Mouse (Mus musculus) ES-E14 (cell line): Measurements from ENCODE around the gene Krt16. TPM values are rescaled to one million over a fixed set of nuclear protein-coding genes. Genes with fewer than 3 reads are reported as not detected.

Experiments
- DNase-seq: peaks from one replicate; pipeline ENCODE4 v3.0.0-alpha.2; 2013; ENCODE audit warnings: low read depth, low spot score
- H3K27ac ChIP-seq: 2 replicates; pipeline ENCODE4 v1.5.1; 2012; ENCODE audit warnings: low read depth, mild to moderate bottlenecking, low read length, moderate library complexity, mixed read lengths; ENCODE audit not compliant: poor library complexity, insufficient read depth, severe bottlenecking
- H3K36me3 ChIP-seq: 2 replicates; pipeline ENCODE4 v1.6.1; 2012; ENCODE audit warnings: mild to moderate bottlenecking, low read length, moderate library complexity, mixed read lengths; ENCODE audit not compliant: control insufficient read depth, poor library complexity, insufficient read depth, severe bottlenecking
- H3K4me1 ChIP-seq, 2 experiments: fragments of 150-350 bp in 1 of 2; sonication (generic) in 1 of 2; 2 replicates each; pipeline ENCODE4 v1.6.1; 2012; ENCODE audit warnings: low read length in 2 of 2, mild to moderate bottlenecking in 1 of 2, mixed read lengths in 1 of 2; ENCODE audit not compliant: control insufficient read depth in 2 of 2, insufficient read depth in 2 of 2, poor library complexity in 1 of 2
- H3K4me3 ChIP-seq, 2 experiments: fragments of 150-350 bp in 1 of 2; sonication (generic) in 1 of 2; 2 replicates each; pipeline ENCODE4 v1.5.1; 2012; ENCODE audit warnings: low read length in 2 of 2, low read depth in 1 of 2, mild to moderate bottlenecking in 1 of 2, mixed read lengths in 1 of 2; ENCODE audit not compliant: insufficient read depth in 1 of 2, poor library complexity in 1 of 2, severe bottlenecking in 1 of 2
- H3K9ac ChIP-seq: 2 replicates; pipeline ENCODE4 v1.6.1; 2012; ENCODE audit warnings: low read depth, mild to moderate bottlenecking, low read length, mixed read lengths; ENCODE audit not compliant: poor library complexity, insufficient read depth, severe bottlenecking
- H3K9me3 ChIP-seq: fragments of 150-350 bp; sonication (generic); 2 replicates; pipeline ENCODE4 v1.6.1; 2012; ENCODE audit warnings: low read depth, mild to moderate bottlenecking, low read length; ENCODE audit not compliant: control insufficient read depth, insufficient read depth
- CHD2 ChIP-seq: IDR thresholded peaks from 2 replicates; pipeline ENCODE4 v1.6.1; 2014; ENCODE audit warnings: mild to moderate bottlenecking, low read depth, low read length, inconsistent platforms
- HCFC1 ChIP-seq: IDR thresholded peaks from 2 replicates; pipeline ENCODE4 v1.6.1; 2012; ENCODE audit warnings: low read length, inconsistent platforms, borderline replicate concordance; ENCODE audit not compliant: insufficient read depth
- MAFK ChIP-seq: IDR thresholded peaks from 2 replicates; pipeline ENCODE4 v1.6.1; 2014; ENCODE audit warnings: mild to moderate bottlenecking, low read depth, low read length, inconsistent platforms; ENCODE audit not compliant: insufficient read depth
- ZC3H11A ChIP-seq: IDR thresholded peaks from 2 replicates; pipeline ENCODE4 v1.6.1; 2012; ENCODE audit warnings: low read depth, mild to moderate bottlenecking, inconsistent platforms, low read length, borderline replicate concordance
- ZNF384 ChIP-seq: IDR thresholded peaks from 2 replicates; pipeline ENCODE4 v1.6.1; 2012; ENCODE audit warnings: low read depth, low read length, inconsistent platforms
- in situ Hi-C, 2 experiments: fragments of 600-800 bp; cut with MboI; formaldehyde crosslinking; loops; one replicate each; pipeline ENCODE4 v1.15.1; 2025; ENCODE audit warnings: low sequenced_read_pairs in 2 of 2, inconsistent platforms in 1 of 2; ENCODE audit not compliant: unreplicated experiment in 2 of 2
- total RNA-seq: library from RNA; depleted of rRNA; stranded (reverse); fragments of 300-350 nt; gene quantifications from 2 replicates; pipeline ENCODE4 v1.2.3, GENCODE M21; 2012

Gene Krt16
- total RNA-seq, 1 experiment, result 0.31 TPM

- in situ Hi-C loops, result loop anchor here in 1 of 2 experiments (25.0 kb wide), 1 partner anchor 887 kb away; the partner anchor contains the start of gene Krt10
These were observed 26.0 kb upstream of the Krt16 start for GRCm38 (mm10) chr11:100274719-100275118.

DNA sequence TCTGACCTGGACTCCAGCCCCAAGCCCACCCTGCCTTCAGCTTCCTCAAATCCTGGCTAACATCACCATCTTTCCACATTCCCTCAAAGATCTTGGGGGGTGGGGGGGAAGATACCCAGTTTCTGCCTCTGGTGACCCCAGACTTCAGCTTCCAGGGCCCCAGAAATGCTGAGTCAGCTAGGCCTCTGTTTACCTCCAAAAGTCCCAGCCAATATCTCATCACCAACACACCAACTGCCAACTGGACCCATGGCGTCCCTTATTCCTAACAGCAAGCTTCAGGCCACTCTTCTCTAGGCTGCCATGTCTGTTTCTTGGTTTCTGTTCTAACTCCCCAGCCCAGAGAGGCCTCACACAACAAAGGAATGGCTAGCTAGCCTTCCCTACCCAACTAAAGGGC is 23.2 kb upstream of the Krt16 start:
- TF ChIP-seq CHD2 (no peak), MAFK (peak; percentile 89)
- Histone ChIP-seq H3K4me1 (peaks cover 5 to 37% of the 10 kb centered on the region in 2 experiments), H3K4me3 (no peak overlapping the region), H3K36me3 (no peaks in the 10 kb centered on the region), H3K9ac (no peak overlapping the region), H3K9me3 (no peaks in the 10 kb centered on the region), H3K27ac (peak overlapping the region; percentile 19; the same call in 1 of the 2 replicates)
- in situ Hi-C loops, result no loop called here
- DNase-seq, result no peak

More at GRCm38 (mm10) chr11:100274719-100275118, 26.0 kb upstream of the Krt16 start:
- no peak for TF ChIP-seq MAFK
- TF ChIP-seq HCFC1, result no peak
- no peak for TF ChIP-seq ZC3H11A
- TF ChIP-seq CHD2, result no peak
- TF ChIP-seq ZNF384, result no peak
- Histone ChIP-seq H3K36me3 (no peaks in the 10 kb centered on the region), H3K4me1 (peaks cover 8 to 53% of the 10 kb centered on the region in 2 experiments), H3K27ac (peak overlapping the region; percentile 85), H3K9me3 (no peaks in the 10 kb centered on the region), H3K4me3 (no peak overlapping the region), H3K9ac (no peak overlapping the region)
- no peak for DNase-seq

GRCm38 (mm10) chr11:100269821-100270332 is 21.2 kb upstream of the Krt16 start, which contains the start of gene Krt42:
Gene Krt42 (minus strand): TSS chr11:100269871.
- no peaks in the 10 kb centered on the region for H3K9me3 ChIP-seq
- H3K4me3 ChIP-seq, result no peak within 1 kb of the TSS
- H3K36me3 ChIP-seq, result no peaks in the 10 kb centered on the region
- no peak within 1 kb of the TSS for H3K9ac ChIP-seq
- H3K27ac ChIP-seq, result no peak within 1 kb of the TSS
- in situ Hi-C loops, result no loop called here
- TF ChIP-seq ZNF384, result no peak
- TF ChIP-seq HCFC1, result no peak
- no peak for TF ChIP-seq CHD2
- peaks cover 16 to 38% of the 10 kb centered on the region in 2 experiments for H3K4me1 ChIP-seq
- no peak for DNase-seq

- Histone ChIP-seq H3K36me3 (no peaks in the 10 kb centered on the region), H3K4me3 (0 out of 4 replicates have a peak overlapping the region, but pooled peaks of 1 of the 2 experiments have one; percentile 3), H3K4me1 (peaks cover 18 to 36% of the 10 kb centered on the region in 2 experiments), H3K9me3 (no peaks in the 10 kb centered on the region), H3K9ac (peak overlapping the region; percentile 26; the same call in 1 of the 2 replicates), H3K27ac (peak overlapping the region; percentile 58)
- in situ Hi-C loops, result no loop called here
- peak; percentile 83 for DNase-seq
- no peak for TF ChIP-seq CHD2
- TF ChIP-seq ZNF384, result no peak
- no peak for TF ChIP-seq HCFC1
These were observed 13.6 kb upstream of the Krt16 start for GRCm38 (mm10) chr11:100262058-100262980.
